Mouse (Mus musculus) retina, postnatal 1 day (tissue): ENCODE results near the gene Mfsd2a.

Source experiments
- DNase-seq: peaks from one replicate; pipeline ENCODE4 v3.0.0-alpha.2; 2012

The Mfsd2a gene

DNA sequence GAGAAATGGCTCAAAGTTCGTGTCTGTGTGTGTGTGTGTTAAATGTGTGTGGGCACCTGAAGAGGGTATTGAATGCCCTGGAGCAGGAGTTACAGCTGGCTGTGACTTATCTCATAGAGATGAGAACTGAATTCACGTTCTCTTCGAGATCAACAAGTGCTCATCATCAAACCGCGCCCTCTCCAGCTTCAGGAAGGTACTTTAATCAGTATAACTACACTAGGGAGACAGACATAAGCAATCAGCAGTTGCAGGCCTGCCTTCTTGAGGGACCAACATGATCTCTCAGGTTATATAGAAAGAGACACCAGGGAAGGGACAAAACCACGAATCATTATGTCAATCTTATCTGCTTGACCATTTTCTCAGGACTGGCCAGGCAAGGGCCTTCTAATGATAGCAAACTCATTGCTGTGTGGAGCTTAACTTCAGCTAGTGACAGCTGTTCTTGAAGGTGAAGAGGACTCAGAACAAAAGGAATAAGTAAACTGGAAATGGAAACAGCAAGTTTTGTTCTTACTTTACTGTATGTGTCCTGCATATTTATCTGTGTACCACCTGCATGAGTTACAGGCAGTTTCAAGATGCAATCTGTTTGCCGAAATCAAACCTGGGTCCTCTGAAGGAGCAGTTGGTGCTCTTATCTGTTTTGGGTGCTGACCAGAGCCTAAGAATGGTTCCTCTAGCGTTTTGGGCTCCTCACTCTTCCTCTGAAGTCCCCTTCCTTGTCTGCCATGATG is 28.6 kb downstream of the Mfsd2a start:
- DNase-seq: no peak

- DNase-seq: no peak
These were observed 29.9 kb downstream of the Mfsd2a start for GRCm38 (mm10) chr4:122930939-122931590.

DNA sequence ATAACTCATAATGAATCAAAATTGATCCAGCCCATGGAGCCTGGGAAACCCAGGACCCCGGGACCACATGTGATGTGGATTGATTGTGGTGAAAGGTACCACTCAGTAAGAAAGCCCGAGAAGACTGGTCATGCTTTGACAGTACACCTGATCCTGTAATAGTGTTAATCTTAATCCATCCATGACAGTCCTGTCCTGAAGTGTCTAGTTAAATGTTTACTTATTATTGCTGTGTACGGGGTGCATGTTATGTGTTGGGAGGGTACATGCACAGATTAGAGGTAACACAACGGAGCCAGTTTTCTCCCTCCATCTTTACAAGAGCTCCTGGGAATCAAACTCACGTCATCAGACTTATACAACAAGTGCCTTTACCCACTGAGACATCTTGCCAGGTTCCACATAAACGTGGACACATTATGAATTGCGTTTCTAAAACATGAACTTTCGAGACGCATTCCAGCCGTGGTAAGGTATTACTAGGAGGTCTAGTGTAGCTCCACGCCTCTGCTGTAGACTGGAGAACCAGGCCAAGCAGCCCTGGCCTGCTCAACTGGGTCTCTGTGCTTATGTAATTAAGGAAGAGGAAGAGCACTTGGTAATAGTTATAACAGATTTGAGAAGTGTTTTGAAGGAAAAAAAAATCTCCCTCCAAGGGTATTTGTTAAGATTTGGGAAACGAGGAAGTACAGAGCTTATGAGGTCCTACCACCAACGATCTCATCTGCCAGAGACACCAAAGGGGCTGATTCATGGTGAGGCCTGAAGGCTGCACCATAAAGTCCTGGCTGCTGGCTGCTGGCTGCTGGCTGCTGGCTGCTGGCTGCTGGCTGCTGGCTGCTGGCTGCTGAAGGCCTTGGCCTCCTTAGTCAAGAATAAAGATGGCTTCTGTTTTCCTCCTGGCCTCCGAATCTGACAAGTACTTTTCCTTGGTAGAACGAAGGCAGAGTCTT is 37.3 kb downstream of the Mfsd2a start:
- no peak for DNase-seq

- DNase-seq: no peak
These were observed 38.1 kb downstream of the Mfsd2a start for GRCm38 (mm10) chr4:122922841-122923240.

- no peak for DNase-seq
These were observed 45.0 kb downstream of the Mfsd2a start for GRCm38 (mm10) chr4:122915985-122916384.

GRCm38 (mm10) chr4:122914186-122914585 is 46.8 kb downstream of the Mfsd2a start:
- DNase-seq: no peak

GRCm38 (mm10) chr4:122912613-122913012 is 48.4 kb downstream of the Mfsd2a start:
- DNase-seq: no peak

- peak; percentile 44 for DNase-seq
These were observed 50.4 kb downstream of the Mfsd2a start for GRCm38 (mm10) chr4:122910577-122910976.

DNA sequence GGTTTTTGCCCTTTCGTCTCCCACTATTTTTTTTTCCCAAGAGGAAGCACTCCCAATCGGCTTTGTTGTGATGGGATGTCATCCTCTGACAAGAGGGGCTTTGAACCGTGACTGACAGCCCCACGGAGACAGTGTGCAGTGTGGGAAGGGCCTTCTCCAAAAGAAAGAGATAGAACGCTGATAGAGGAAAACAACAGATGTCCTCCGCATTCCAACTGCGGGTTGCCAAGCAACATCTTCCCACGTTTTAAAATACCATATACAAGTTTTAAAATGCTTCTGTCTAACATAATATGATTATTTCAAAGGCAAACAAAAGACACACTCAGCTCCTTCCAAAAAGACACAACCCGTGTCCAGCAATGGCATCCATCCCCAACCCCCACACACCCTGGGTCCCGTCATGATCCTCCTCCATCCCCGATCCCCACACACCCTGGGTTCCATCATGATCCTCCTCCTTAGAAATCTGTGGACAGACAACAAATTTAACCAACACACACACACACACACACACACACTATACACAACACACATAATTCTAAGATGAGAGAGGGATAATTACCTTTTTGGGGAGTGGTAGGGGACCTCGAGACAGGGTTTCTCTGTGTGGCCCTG is 51.3 kb downstream of the Mfsd2a start:
- no peak for DNase-seq

- DNase-seq: no peak
These were observed 55.6 kb downstream of the Mfsd2a start for GRCm38 (mm10) chr4:122905359-122905758.

DNA sequence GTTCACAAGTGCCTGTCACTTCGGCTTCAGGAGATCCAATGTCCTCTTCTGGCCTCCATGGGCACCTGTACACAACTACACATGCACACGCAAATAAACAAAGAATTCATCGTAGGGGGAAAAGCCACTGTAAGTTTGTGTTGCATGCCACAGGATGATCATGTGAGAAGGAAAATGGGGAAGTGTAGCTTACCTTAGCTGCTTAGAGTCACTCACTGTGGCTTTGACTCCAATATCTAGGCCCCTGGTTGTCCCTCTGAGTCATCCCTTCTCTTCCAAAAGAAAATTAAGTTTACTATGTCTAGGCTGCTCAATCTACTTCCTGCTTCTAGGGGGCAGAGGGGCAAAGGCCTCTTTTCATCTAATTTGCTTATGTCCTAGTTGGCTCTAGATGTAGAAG is 57.3 kb downstream of the Mfsd2a start:
- DNase-seq: no peak

GRCm38 (mm10) chr4:122902156-122902555 is 58.8 kb downstream of the Mfsd2a start:
- DNase-seq: peak; percentile 35

DNA sequence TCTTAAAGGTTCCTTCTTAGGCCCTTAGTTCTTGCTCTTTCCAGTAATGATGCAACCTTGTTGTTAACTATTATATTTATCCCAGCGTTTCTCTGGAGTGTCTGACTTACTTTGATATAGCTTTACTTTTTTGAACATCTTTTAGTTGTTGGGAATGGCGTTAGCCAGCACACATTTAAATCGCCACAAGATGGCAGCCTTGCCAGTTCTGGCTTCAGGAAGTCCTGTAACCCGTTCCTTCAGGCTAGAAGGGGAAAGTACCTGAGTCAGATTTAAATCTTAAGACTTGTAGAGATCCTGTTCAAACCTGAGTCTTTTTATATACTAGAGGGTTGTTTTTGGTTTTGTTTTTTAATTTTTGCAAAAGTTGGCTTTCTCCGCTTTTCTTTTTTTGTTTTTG is 62.7 kb downstream of the Mfsd2a start:
- peak; percentile 74 for DNase-seq

- no peak for DNase-seq
These were observed 63.2 kb downstream of the Mfsd2a start for GRCm38 (mm10) chr4:122897750-122898149.
